Mouse (Mus musculus) embryonic facial prominence, embryonic 15.5 days (tissue): ENCODE measurements around the gene Gm17482. TPM values are rescaled to one million over a fixed set of nuclear protein-coding genes. Genes with fewer than 3 reads are reported as not detected.
"Not testable (repeated sequence)": the region's sequence is repeated elsewhere in the genome, so short reads cannot be mapped to it uniquely, and the experiment has no call there.

Source experiments
- ATAC-seq: fragments of 200-750 bp; cut with Nextera tagmentation; 2 replicates; pipeline ENCODE4 v1.8.0; 2017; ENCODE audit warnings: low read depth, moderate TSS enrichment; ENCODE audit not compliant: insufficient number of reproducible peaks, low FRiP score, low TSS enrichment
- H3K27ac ChIP-seq: fragments of 300-500 bp; sonication (generic); replicated peaks from 2 replicates; pipeline ENCODE4 v1.5.1; 2015; ENCODE audit warnings: mild to moderate bottlenecking, inconsistent platforms
- H3K27me3 ChIP-seq: fragments of 300-500 bp; sonication (generic); 2 replicates; pipeline ENCODE4 v1.6.1; 2015; ENCODE audit warnings: inconsistent platforms
- H3K36me3 ChIP-seq: fragments of 300-500 bp; sonication (generic); 2 replicates; pipeline ENCODE4 v1.6.1; 2015; ENCODE audit warnings: mild to moderate bottlenecking, inconsistent platforms
- H3K4me1 ChIP-seq: fragments of 300-500 bp; sonication (generic); 2 replicates; pipeline ENCODE4 v1.6.1; 2015; ENCODE audit warnings: inconsistent platforms
- H3K4me2 ChIP-seq: fragments of 300-500 bp; sonication (generic); replicated peaks from 2 replicates; pipeline ENCODE4 v1.6.1; 2015; ENCODE audit warnings: mild to moderate bottlenecking, inconsistent platforms
- H3K4me3 ChIP-seq: fragments of 300-500 bp; sonication (generic); replicated peaks from 2 replicates; pipeline ENCODE4 v1.5.1; 2015; ENCODE audit warnings: mild to moderate bottlenecking, inconsistent platforms
- H3K9ac ChIP-seq: fragments of 300-500 bp; sonication (generic); 2 replicates; pipeline ENCODE4 v1.6.1; 2015; ENCODE audit warnings: inconsistent platforms
- H3K9me3 ChIP-seq: fragments of 300-500 bp; sonication (generic); replicated peaks from 2 replicates; pipeline ENCODE4 v1.6.1; 2016; ENCODE audit warnings: inconsistent platforms
- WGBS: fragments of 180-500 bp; shearing (Covaris S2); methylation state at CpG from one replicate; pipeline ENCODE4 v1.1.7; 2015; 5-methylcytosine and 5-hydroxymethylcytosine counted together
- polyA plus RNA-seq: library from polyadenylated mRNA; unstranded; fragments of >200 nt; fragmentation: Nextera tagmentation; extraction: Ambion mirVana; gene quantifications from 2 replicates; pipeline ENCODE4 v1.2.1, GENCODE M21; 2015

Gene Gm17482
- polyA plus RNA-seq, 1 experiment from 2014 or later = not detected

DNA sequence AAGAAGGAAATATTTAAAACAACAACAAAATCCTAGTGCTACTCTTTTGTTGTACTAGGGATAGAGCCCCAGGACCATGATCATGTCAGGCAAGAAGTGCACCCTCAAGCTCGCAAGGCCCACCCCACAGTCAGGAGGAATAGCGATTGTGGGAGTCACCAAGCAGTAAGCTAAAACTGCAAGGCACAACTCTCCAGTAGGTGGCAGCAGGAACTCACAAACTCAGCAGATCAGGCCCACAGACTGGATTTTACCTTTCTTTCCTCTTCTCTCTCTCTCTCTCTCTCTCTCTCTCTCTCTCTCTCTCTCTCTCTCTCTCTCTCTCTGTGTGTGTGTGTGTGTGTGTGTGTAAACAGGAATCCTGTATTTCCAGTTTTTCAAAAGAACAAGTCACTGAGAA is 386 bp downstream of the Gm17482 start:
- Histone ChIP-seq H3K9me3 (no peaks in the 10 kb centered on the region), H3K9ac (no peak overlapping the region), H3K27ac (no peak overlapping the region), H3K27me3 (no peaks in the 10 kb centered on the region), H3K4me3 (no peak overlapping the region), H3K36me3 (no peaks in the 10 kb centered on the region), H3K4me2 (no peak overlapping the region), H3K4me1 (no peaks in the 10 kb centered on the region; the same call in 1 of the 2 replicates)
- WGBS = 7% methylated on average over 2 of the region's 2 CpGs
- 0 out of 2 replicates have a peak, but pooled peaks have one; percentile 39 for ATAC-seq

- H3K4me1 ChIP-seq = no peaks in the 10 kb centered on the region; the same call in 1 of the 2 replicates
- no peak overlapping the region for H3K4me3 ChIP-seq
- ATAC-seq = no peak
- H3K36me3 ChIP-seq = no peaks in the 10 kb centered on the region
- no peaks in the 10 kb centered on the region for H3K9me3 ChIP-seq
- H3K27me3 ChIP-seq = no peaks in the 10 kb centered on the region
- H3K4me2 ChIP-seq = no peak overlapping the region
- no peak overlapping the region for H3K9ac ChIP-seq
- no peak overlapping the region for H3K27ac ChIP-seq
- 74% methylated on average over 3 of the region's 3 CpGs for WGBS
These were observed 3.4 kb downstream of the Gm17482 start for GRCm38 (mm10) chr6:115230557-115230956.

- ATAC-seq = no peak
- no peak overlapping the region for H3K27ac ChIP-seq
- no peak overlapping the region for H3K4me2 ChIP-seq
- H3K9ac ChIP-seq = no peak overlapping the region
- no peaks in the 10 kb centered on the region for H3K27me3 ChIP-seq
- H3K9me3 ChIP-seq = no peaks in the 10 kb centered on the region
- no peak overlapping the region for H3K4me3 ChIP-seq
- WGBS = 62% methylated on average over 4 of the region's 4 CpGs
- H3K36me3 ChIP-seq = no peaks in the 10 kb centered on the region
- H3K4me1 ChIP-seq = no peaks in the 10 kb centered on the region; the same call in 1 of the 2 replicates
These were observed 4.7 kb downstream of the Gm17482 start for GRCm38 (mm10) chr6:115231836-115232235.

- H3K9me3 ChIP-seq = no peaks in the 10 kb centered on the region
- no peak overlapping the region for H3K27ac ChIP-seq
- 75% methylated on average over 1 of the region's 1 CpGs for WGBS
These were observed 5.4 kb downstream of the Gm17482 start for GRCm38 (mm10) chr6:115232562-115232961.

DNA sequence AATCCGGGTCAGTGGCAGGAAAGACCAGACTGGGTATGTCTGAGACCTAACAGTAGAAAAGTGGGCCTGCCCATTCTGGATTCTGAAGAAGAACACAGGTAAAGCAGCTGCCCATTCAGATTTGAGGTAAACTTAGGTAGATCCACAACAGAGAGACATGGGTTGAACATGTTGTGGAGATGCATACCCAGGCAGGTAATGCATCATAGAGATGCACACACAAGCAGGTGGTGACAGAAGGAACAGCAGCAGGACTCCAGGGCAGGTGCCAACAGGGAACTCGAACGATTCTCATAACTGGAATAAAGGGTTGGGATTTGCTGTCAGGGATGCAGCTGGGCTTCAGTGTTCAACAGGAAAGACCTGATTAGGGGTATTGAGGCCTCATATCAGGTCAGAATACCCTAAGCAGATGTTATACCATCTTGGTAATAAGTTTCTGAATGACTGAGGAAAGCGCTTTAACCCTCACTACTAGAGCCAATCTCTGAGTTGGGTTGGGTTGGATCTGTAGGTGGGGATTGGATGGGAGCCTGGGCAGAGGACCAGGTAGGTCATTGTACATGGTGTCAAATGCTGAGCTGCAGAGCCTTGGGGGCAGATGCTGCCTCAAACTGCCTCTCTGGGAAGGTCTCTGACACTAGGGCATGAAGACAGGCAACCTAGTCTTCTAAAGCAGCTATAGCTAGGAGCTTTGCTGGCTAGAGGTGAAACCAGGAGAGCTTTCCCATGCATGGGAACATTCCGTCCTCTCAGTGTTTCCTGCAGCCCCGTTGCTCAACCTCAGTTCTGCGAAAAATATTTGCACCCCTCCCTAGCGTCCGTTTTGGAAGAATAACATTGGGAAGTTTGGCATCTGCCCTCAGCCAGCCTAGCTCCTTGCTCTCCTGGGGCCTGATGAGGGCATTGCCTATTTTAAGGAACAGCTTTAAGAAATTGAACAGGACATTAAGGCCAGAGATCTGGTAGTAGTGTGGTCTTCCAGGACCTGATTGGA is 11.2 kb downstream of the Gm17482 start:
- H3K4me3 ChIP-seq = no peak overlapping the region
- 81% methylated on average over 9 of the region's 9 CpGs for WGBS
- H3K4me1 ChIP-seq = no peaks in the 10 kb centered on the region
- no peaks in the 10 kb centered on the region for H3K27me3 ChIP-seq
- H3K36me3 ChIP-seq = no peaks in the 10 kb centered on the region
- H3K9me3 ChIP-seq = no peaks in the 10 kb centered on the region
- H3K27ac ChIP-seq = no peak overlapping the region
- H3K4me2 ChIP-seq = no peak overlapping the region
- H3K9ac ChIP-seq = no peak overlapping the region
- no peak for ATAC-seq

More at GRCm38 (mm10) chr6:115232562-115232961, 5.4 kb downstream of the Gm17482 start:
- Histone ChIP-seq H3K4me1 (no peaks in the 10 kb centered on the region; the same call in 1 of the 2 replicates), H3K27me3 (no peaks in the 10 kb centered on the region), H3K36me3 (no peaks in the 10 kb centered on the region), H3K9ac (no peak overlapping the region), H3K4me3 (no peak overlapping the region), H3K4me2 (no peak overlapping the region)
- no peak for ATAC-seq

- H3K9ac ChIP-seq = no peak overlapping the region
- H3K27me3 ChIP-seq = no peaks in the 10 kb centered on the region
- H3K27ac ChIP-seq = no peak overlapping the region
- ATAC-seq = no peak
- H3K4me1 ChIP-seq = no peaks in the 10 kb centered on the region
- H3K4me2 ChIP-seq = no peak overlapping the region
- no peak overlapping the region for H3K4me3 ChIP-seq
- no peaks in the 10 kb centered on the region for H3K36me3 ChIP-seq
- 77% methylated on average over 7 of the region's 7 CpGs for WGBS
- no peaks in the 10 kb centered on the region for H3K9me3 ChIP-seq
These were observed 12.2 kb downstream of the Gm17482 start for GRCm38 (mm10) chr6:115239335-115239734.

GRCm38 (mm10) chr6:115240431-115240830 is 13.3 kb downstream of the Gm17482 start:
- not testable (repeated sequence) for H3K4me2 ChIP-seq

DNA sequence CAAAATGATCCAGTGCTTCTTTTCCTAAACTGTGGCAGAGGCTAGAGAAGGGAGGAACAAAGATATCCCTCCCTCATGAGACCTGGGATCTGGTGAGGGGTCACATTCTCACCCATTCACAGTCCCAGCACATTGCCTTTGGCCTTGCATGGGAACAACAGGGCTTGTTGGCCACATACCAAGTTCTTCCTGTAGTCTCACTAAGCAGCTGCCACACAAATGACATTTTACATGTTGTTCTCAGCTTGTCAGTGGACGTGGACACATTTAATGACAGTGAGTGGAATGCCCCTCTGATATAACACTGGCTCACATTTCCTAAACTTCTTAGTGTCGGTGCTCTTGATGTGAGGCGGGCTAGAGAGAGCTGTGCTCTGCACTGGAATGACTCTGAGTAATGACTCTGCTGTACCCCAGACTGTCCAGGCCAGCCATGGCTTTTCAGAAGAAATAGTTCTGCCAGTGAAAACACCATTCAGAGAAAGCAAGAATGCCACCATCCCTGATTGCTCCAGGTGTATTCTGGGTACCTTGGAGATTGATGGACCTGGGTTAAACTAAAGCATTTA is 14.1 kb downstream of the Gm17482 start:
- Histone ChIP-seq H3K4me3 (no peak overlapping the region), H3K36me3 (no peaks in the 10 kb centered on the region), H3K27ac (no peak overlapping the region), H3K27me3 (no peaks in the 10 kb centered on the region), H3K9ac (no peak overlapping the region), H3K4me2 (no peak overlapping the region), H3K9me3 (no peaks in the 10 kb centered on the region), H3K4me1 (no peaks in the 10 kb centered on the region)
- WGBS = 50% methylated on average over 3 of the region's 3 CpGs
- no peak for ATAC-seq

More at GRCm38 (mm10) chr6:115240431-115240830, 13.3 kb downstream of the Gm17482 start:
- ATAC-seq, H3K9me3 ChIP-seq, H3K27me3 ChIP-seq, H3K9ac ChIP-seq, H3K27ac ChIP-seq, H3K4me3 ChIP-seq, H3K36me3 ChIP-seq, H3K4me1 ChIP-seq: not testable (repeated sequence)
- WGBS = 34% methylated on average over 2 of the region's 2 CpGs

DNA sequence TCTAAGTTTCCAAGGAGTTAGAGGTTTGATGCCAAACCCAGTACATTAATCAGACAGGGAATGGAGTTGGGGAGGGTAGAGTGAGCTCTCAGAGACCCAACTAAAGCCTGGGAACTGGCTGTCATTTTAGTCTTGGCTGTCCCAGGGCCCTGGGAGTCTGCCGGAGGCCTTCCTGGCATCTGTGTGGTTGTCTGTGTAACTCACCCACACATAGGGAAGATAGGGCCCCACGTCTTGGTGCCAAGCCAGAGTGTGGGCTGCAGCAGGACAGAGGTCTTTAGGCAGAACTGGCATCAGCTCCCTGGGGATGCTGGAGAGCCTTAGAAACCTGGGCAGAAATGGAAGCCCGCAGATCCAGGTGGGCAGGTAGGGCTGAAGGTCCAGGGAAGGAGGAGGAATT is 14.8 kb downstream of the Gm17482 start:
- ATAC-seq = no peak
- no peaks in the 10 kb centered on the region for H3K9me3 ChIP-seq
- 80% methylated on average over 3 of the region's 3 CpGs for WGBS

GRCm38 (mm10) chr6:115244222-115244621 is 17.1 kb downstream of the Gm17482 start:
- Histone ChIP-seq H3K4me1 (no peaks in the 10 kb centered on the region), H3K27me3 (no peaks in the 10 kb centered on the region), H3K4me2 (no peak overlapping the region), H3K9me3 (no peaks in the 10 kb centered on the region), H3K4me3 (no peak overlapping the region), H3K27ac (no peak overlapping the region), H3K9ac (no peak overlapping the region), H3K36me3 (no peaks in the 10 kb centered on the region)
- whole genome bisulfite sequencing = 73% methylated on average over 2 of the region's 2 CpGs
- ATAC-seq = no peak

More for the DNA sequence above, 14.8 kb downstream of the Gm17482 start:
- no peaks in the 10 kb centered on the region for H3K4me1 ChIP-seq
- H3K27me3 ChIP-seq = no peaks in the 10 kb centered on the region
- no peak overlapping the region for H3K9ac ChIP-seq
- H3K4me3 ChIP-seq = no peak overlapping the region
- no peaks in the 10 kb centered on the region for H3K36me3 ChIP-seq
- no peak overlapping the region for H3K4me2 ChIP-seq
- no peak overlapping the region for H3K27ac ChIP-seq

DNA sequence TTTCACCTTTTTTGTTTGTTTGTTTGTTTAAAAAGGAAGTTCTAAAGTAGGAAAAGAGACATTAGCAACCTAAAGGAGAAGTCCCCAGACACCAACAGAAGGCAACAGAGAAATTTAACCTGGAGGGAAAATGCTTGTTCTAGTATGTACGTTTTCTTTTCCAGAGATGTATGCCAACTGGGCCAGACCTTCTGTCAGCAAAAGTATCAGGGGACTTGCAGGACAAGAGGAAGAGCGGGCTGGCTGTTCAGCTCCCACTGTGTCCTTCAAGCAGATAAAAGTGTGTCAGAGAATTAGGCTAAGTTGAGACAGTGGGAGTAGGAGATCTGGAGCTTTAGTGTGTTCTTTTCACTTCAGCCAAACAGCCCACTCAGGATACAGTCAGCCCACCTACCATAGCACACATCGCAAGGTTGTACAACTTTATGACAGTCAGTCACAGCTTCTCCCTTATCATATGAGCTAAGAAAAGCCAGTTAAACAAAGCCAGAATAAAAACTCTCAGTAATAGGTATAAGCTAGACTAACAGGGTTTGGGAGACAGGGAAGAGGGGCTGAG is 18.4 kb downstream of the Gm17482 start:
- ATAC-seq = no peak

More for the DNA sequence above, 18.4 kb downstream of the Gm17482 start:
- Histone ChIP-seq H3K27me3 (no peaks in the 10 kb centered on the region), H3K9me3 (no peaks in the 10 kb centered on the region), H3K4me1 (no peaks in the 10 kb centered on the region), H3K4me3 (no peak overlapping the region), H3K27ac (no peak overlapping the region), H3K9ac (no peak overlapping the region), H3K36me3 (no peaks in the 10 kb centered on the region), H3K4me2 (no peak overlapping the region)
- 78% methylated on average over 3 of the region's 3 CpGs for WGBS
